Mouse (Mus musculus): ENCODE measurements around the gene Gm28053. TPM values are rescaled to one million over a fixed set of nuclear protein-coding genes. Genes with fewer than 3 reads are reported as not detected.

Gm28053 gene
- polyA plus RNA-seq, 1 experiment from 2014 or later, result not detected

Other genes starting within 250 kb of the Gm28053 start
- 55.1 and 59.0 TPM in 2 replicates for gene Atp6v0e2, start 181.0 kb upstream of the Gm28053 start, polyA plus RNA-seq (2014; fragmentation: Nextera tagmentation; extraction: Ambion mirVana)
- gene Lrrc61, start 163.8 kb upstream of the Gm28053 start, polyA plus RNA-seq (2014; fragmentation: Nextera tagmentation; extraction: Ambion mirVana), result 13.9 and 17.2 TPM in 2 replicates
- gene Rarres2, start 145.8 kb upstream of the Gm28053 start, polyA plus RNA-seq (2014; fragmentation: Nextera tagmentation; extraction: Ambion mirVana), result 2.0 and 2.5 TPM in 2 replicates
- gene Gm45021, start 129.0 kb upstream of the Gm28053 start, polyA plus RNA-seq (2014; fragmentation: Nextera tagmentation; extraction: Ambion mirVana), result not detected in 2 replicates
- gene Repin1, start 124.7 kb upstream of the Gm28053 start, polyA plus RNA-seq (2014; fragmentation: Nextera tagmentation; extraction: Ambion mirVana), result 35.3 and 37.8 TPM in 2 replicates
- gene Gm44965, start 124.7 kb upstream of the Gm28053 start, polyA plus RNA-seq (2014; fragmentation: Nextera tagmentation; extraction: Ambion mirVana), result not detected in 2 replicates
- gene Zfp775, start 116.5 kb upstream of the Gm28053 start, polyA plus RNA-seq (2014; fragmentation: Nextera tagmentation; extraction: Ambion mirVana), result 7.7 and 11.0 TPM in 2 replicates
- gene AI854703, start 91.8 kb upstream of the Gm28053 start, polyA plus RNA-seq (2014; fragmentation: Nextera tagmentation; extraction: Ambion mirVana), result 1.1 and 1.2 TPM in 2 replicates
- 0.37 and 0.57 TPM in 2 replicates for gene Gimap8, start 71.4 kb upstream of the Gm28053 start, polyA plus RNA-seq (2014; fragmentation: Nextera tagmentation; extraction: Ambion mirVana)
- 4.2 and 4.8 TPM in 2 replicates for gene Gimap9, start 42.5 kb upstream of the Gm28053 start, polyA plus RNA-seq (2014; fragmentation: Nextera tagmentation; extraction: Ambion mirVana)
- gene Gimap4, start 34.1 kb upstream of the Gm28053 start, polyA plus RNA-seq (2014; fragmentation: Nextera tagmentation; extraction: Ambion mirVana), result 3.3 and 5.6 TPM in 2 replicates
- gene Gimap6, start 10.4 kb upstream of the Gm28053 start, polyA plus RNA-seq (2014; fragmentation: Nextera tagmentation; extraction: Ambion mirVana), result 10.7 and 11.5 TPM in 2 replicates
- gene Gimap7, start within 50 bp of the Gm28053 start, polyA plus RNA-seq (2014; fragmentation: Nextera tagmentation; extraction: Ambion mirVana), result 0.11 TPM in 1 of 2 replicates, not detected in the other
- gene Gimap1, start 20.4 kb downstream of the Gm28053 start, polyA plus RNA-seq (2014; fragmentation: Nextera tagmentation; extraction: Ambion mirVana), result 5.0 and 6.1 TPM in 2 replicates
- 0.49 and 0.92 TPM in 2 replicates for gene Gimap5, start 27.6 kb downstream of the Gm28053 start, polyA plus RNA-seq (2014; fragmentation: Nextera tagmentation; extraction: Ambion mirVana)
- gene Gimap3, start 52.2 kb downstream of the Gm28053 start, polyA plus RNA-seq (2014; fragmentation: Nextera tagmentation; extraction: Ambion mirVana), result 0.17 TPM in 1 of 2 replicates, not detected in the other
- gene Tmem176a, start 122.3 kb downstream of the Gm28053 start, polyA plus RNA-seq (2014; fragmentation: Nextera tagmentation; extraction: Ambion mirVana), result 25.7 and 26.0 TPM in 2 replicates
- 66.7 and 72.5 TPM in 2 replicates for gene Tmem176b, start 122.9 kb downstream of the Gm28053 start, polyA plus RNA-seq (2014; fragmentation: Nextera tagmentation; extraction: Ambion mirVana)
- gene Aoc1, start 154.3 kb downstream of the Gm28053 start, polyA plus RNA-seq (2014; fragmentation: Nextera tagmentation; extraction: Ambion mirVana), result not detected in 2 replicates
- not detected in 2 replicates for gene 1600015I10Rik, start 211.3 kb downstream of the Gm28053 start, polyA plus RNA-seq (2014; fragmentation: Nextera tagmentation; extraction: Ambion mirVana)